Mouse (Mus musculus) bone marrow, adult 2 months (tissue): ENCODE measurements around the gene Eapp.
A peak's percentile ranks its signal among the peaks of the same experiment; 100 is the strongest.

Source experiments
- CTCF ChIP-seq: fragments of 200-500 bp; IDR thresholded peaks from 2 replicates; pipeline ENCODE4 v1.5.1; 2011; ENCODE audit warnings: low read length, control low read depth; ENCODE audit not compliant: control insufficient read depth, insufficient read depth
- POLR2A ChIP-seq: fragments of 200-500 bp; IDR thresholded peaks from 2 replicates; pipeline ENCODE4 v1.6.1; 2011; ENCODE audit warnings: low read depth, mild to moderate bottlenecking, control low read depth, low read length, borderline replicate concordance; ENCODE audit not compliant: control insufficient read depth

DNA sequence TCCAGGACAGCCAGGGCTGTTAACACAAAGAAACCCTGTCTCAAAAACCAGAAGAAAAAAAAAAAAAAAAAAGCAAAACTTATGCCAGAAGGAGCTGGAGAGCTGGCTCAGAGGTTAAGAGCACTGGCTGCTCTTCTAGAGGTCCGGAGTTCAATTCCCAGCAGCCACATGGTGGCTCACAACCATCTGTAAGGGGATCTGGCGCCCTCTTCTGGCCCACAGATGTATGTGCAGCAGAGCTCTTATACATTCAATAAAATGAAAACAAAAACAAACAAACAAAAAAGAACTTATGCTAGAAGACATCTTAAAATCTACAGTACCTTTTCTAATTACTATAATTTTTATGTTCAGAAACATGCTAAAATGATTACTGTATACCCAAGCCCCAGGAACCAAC, 50.8 kb downstream of the Eapp start:
- TF ChIP-seq CTCF (peak; percentile 48; the same call in 1 of the 2 replicates), POLR2A (no peak)
